Mouse (Mus musculus): ENCODE results near the gene Akap4.

- TF ChIP-seq CTCF (IDR thresholded peaks at IDR 0.05; ENCODE audit: extremely low read depth, insufficient read depth, low read length), result no peak
- no peak for TF ChIP-seq POLR2A (IDR thresholded peaks at IDR 0.05; ENCODE audit: extremely low read depth, insufficient read depth, low read length)
Observed at GRCm38 (mm10) chrX:7079820-7080429, 12.6 kb downstream of the Akap4 start.

All from cortical plate, adult 2 months (tissue).